Mouse (Mus musculus) gastrocnemius, adult 2 months (tissue): Measurements from ENCODE around the gene Ankle1. TPM values are rescaled to one million over a fixed set of nuclear protein-coding genes. Genes with fewer than 3 reads are reported as not detected.
A peak's percentile ranks its signal among the peaks of the same experiment; 100 is the strongest.

Experiments used
- DNase-seq: peaks from one replicate; pipeline ENCODE4 v3.0.0; 2022
- H3K27ac ChIP-seq: fragments of 200-600 bp; 2 replicates; pipeline ENCODE4 v1.8.1; 2022; ENCODE audit warnings: mild to moderate bottlenecking
- H3K4me3 ChIP-seq: fragments of 200-600 bp; 2 replicates; pipeline ENCODE4 v1.8.1; 2022; ENCODE audit warnings: mild to moderate bottlenecking, moderate library complexity
- CTCF ChIP-seq: fragments of 200-600 bp; IDR thresholded peaks from 2 replicates; pipeline ENCODE4 v1.8.1; 2022; ENCODE audit warnings: antibody characterized with exemption, mild to moderate bottlenecking, moderate library complexity
- intact Hi-C: fragments of 180-260 bp; cut with DNase I; formaldehyde crosslinking; loops from one replicate; pipeline ENCODE4 v1.15.1; 2025
- long read RNA-seq, 2 experiments: library from polyadenylated mRNA; stranded (forward); transcript quantifications; one replicate each; pipeline ENCODE4 v2.0.0; 2021
- total RNA-seq, 2 experiments: library from RNA; stranded (reverse); gene quantifications; 2 replicates each; pipeline ENCODE4 v1.2.3; 2021

Gene Ankle1
- not detected for total RNA-seq
- long read RNA-seq, experiment 1 = 0 reads
- long read RNA-seq, experiment 2 = 0 reads

GRCm38 (mm10) chr8:71405401-71406098, at the start of gene Ankle1:
TSS of gene Ankle1 (plus strand) at chr8:71406010.
- peak; percentile 94 for DNase-seq
- H3K27ac ChIP-seq = peak within 1 kb of the TSS; percentile 62
- H3K4me3 ChIP-seq = peak within 1 kb of the TSS; percentile 70
- intact Hi-C loops = loop anchor here (2.0 to 5.0 kb wide), 2 partner anchors 33 to 65 kb away; partner anchors contain the start of gene Ocel1
- peak; percentile 70 for TF ChIP-seq CTCF

DNA sequence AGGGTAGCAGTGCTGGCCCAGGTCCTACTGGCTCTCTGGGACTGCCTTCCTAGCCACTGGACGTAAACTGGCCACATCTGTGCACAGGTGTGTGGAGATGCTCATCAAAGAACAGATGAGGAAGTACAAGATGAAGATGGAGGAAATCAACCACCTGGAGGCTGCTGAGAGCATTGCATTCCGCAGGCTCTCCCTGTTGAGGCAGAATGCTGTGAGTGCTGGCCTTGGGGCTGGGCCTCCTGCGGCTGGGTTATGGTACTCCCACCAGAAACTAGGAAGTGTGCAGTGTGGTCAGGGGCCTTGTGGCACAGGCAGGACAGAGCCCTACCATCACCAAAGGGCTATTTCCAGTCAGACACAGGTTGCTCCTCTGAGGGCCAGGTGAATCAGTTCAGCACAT, 47.8 kb upstream of the Ankle1 start:
- DNase-seq = no peak
- no peak overlapping the region for H3K27ac ChIP-seq
- intact Hi-C loops = no loop called here
- TF ChIP-seq CTCF = no peak
- no peak overlapping the region for H3K4me3 ChIP-seq

- intact Hi-C loops = loop anchor here (2.0 kb wide), 1 partner anchor 94 kb away; the partner anchor contains the start of genes Haus8 and Myo9b
- peak; percentile 93 for DNase-seq
- H3K4me3 ChIP-seq = peak within 1 kb of the TSS; percentile 87
- no peak for TF ChIP-seq CTCF
- peak within 1 kb of the TSS; percentile 99 for H3K27ac ChIP-seq
These were observed 38.9 kb upstream of the Ankle1 start, which contains the start of gene Use1 for GRCm38 (mm10) chr8:71366771-71367528. TSS of gene Use1 (plus strand) at chr8:71366848.

- intact Hi-C loops = loop anchor here (2.0 kb wide), 1 partner anchor 95 kb away; the partner anchor contains the start of genes Haus8 and Myo9b
- TF ChIP-seq CTCF = no peak
- Histone ChIP-seq H3K27ac (peak overlapping the region; percentile 99), H3K4me3 (peak overlapping the region; percentile 87)
- peak; percentile 51 for DNase-seq
These were observed 38.2 kb upstream of the Ankle1 start for GRCm38 (mm10) chr8:71367529-71368176.

DNA sequence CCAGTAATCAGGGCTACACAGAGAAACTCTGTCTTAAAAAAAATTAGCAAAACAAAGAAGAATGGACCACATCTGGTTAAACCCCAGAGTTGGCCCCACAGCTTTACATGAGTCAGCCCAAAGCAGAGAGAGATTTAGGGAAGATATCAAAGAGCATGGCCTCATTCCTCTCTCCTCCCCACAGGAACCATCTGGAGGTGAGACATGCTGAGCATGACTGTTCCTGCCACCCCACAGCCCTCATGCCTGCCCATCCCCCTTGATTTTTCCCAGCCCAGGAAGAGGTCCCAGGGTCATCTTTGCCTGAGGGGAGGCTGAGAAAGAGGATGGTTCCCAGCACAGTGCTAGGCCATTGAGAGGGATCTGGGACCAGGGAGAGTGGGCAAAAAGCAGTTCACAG, 37.4 kb upstream of the Ankle1 start:
- TF ChIP-seq CTCF = no peak
- peak overlapping the region; percentile 87 for H3K4me3 ChIP-seq
- intact Hi-C loops = no loop called here
- DNase-seq = no peak
- peak overlapping the region; percentile 99 for H3K27ac ChIP-seq

- H3K4me3 ChIP-seq = no peak overlapping the region
- no peak for TF ChIP-seq CTCF
- no peak for DNase-seq
- peak overlapping the region; percentile 99 for H3K27ac ChIP-seq
- intact Hi-C loops = no loop called here
These were observed 36.6 kb upstream of the Ankle1 start for GRCm38 (mm10) chr8:71369040-71369718.

DNA sequence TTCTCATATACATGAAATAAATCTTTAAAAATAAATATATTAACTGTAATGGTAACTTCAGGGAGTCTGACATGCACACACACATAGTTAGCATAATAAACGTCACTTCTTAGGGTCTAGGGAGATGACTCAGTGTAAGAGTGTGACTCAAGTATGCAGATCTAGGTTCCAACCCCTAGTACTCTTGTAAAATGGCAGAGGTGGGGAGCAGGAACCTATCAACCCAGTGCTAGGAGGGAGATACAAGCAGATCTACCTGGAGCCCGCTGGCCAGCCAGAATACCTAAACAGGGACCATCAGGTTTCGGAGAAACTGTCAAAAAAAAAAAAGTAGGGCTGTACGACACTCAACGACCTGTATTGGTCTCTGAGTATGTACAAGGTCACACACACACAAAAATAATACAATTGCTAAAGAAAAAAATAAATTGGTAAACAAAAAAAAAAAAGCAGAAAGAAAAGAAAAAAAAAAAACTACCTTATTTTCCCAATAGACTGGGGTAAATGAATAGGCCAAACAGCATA, 35.0 kb upstream of the Ankle1 start:
- TF ChIP-seq CTCF = no peak
- intact Hi-C loops = loop anchor here (5.0 kb wide), 1 partner anchor 37 kb away; the partner anchor contains the start of gene Ankle1
- Histone ChIP-seq H3K27ac (peak overlapping the region; percentile 99), H3K4me3 (peak overlapping the region; percentile 95)
- no peak for DNase-seq

DNA sequence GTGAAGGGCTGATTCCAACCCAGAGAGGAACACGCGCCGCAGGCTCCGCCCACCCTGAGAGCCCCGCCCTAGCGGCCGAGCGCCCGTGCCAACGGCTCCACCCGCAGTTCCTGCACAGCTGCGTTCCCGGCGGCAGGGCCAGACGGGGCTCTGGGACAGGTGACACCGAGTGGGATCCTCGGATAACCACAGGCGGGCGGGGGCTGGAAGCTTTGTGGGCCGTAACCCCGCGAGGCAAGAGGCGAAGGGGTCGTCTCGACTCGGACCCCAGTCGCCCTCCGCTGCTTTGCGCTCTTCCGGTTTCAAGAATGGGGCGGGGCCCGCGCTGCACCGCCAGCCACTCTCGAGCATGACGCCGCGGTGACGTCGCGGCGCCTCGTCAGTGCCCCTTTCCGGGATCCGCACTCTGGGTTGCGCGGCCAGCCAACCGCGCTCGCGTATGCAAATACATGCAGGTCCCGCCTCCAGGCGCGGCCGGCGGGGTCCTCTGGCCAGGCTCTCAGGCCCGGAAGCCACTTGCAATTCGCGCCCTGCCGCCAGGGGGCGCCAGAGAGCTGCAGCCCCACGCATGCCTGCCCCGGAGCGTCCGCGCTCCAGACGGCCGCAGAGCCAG, 34.5 kb upstream of the Ankle1 start, which contains the start of gene Ocel1:
Ocel1 (plus strand) TSS at position 63 of the 613 bp plus-strand sequence.
- peak within 1 kb of the TSS; percentile 95 for H3K4me3 ChIP-seq
- peak; percentile 99 for DNase-seq
- H3K27ac ChIP-seq = peak within 1 kb of the TSS; percentile 99
- intact Hi-C loops = loop anchor here (5.0 kb wide), 1 partner anchor 36 kb away; the partner anchor contains the start of gene Ankle1
- TF ChIP-seq CTCF = no peak; the same call in 1 of the 2 replicates

DNA sequence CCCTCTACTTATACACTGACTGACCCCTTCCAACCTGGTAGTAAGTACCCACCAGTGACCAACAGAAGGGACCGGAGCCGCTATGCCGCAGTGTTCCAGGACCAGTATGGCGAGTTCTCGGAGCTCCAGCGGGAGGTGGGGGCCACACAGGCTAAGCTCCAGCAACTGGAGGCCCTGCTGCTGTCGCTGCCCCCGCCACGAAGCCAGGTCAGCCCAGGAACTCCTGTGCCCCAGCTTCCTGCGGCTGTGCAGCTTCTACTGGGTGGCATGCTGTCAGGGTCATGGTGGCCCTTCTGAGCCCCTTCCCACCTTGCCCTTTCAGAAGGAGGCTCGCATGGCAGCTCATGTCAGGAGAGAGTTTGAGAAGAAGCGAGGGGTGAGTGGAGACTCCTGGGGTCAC, 33.4 kb upstream of the Ankle1 start:
- no peak for TF ChIP-seq CTCF
- intact Hi-C loops = loop anchor here (5.0 kb wide), 1 partner anchor 35 kb away; the partner anchor contains the start of gene Ankle1
- Histone ChIP-seq H3K27ac (peak overlapping the region; percentile 8; the same call in 1 of the 2 replicates), H3K4me3 (no peak overlapping the region)
- DNase-seq = no peak

GRCm38 (mm10) chr8:71373000-71373399, 32.8 kb upstream of the Ankle1 start:
- intact Hi-C loops = loop anchor here (5.0 kb wide), 1 partner anchor 34 kb away; the partner anchor contains the start of gene Ankle1
- Histone ChIP-seq H3K27ac (no peak overlapping the region), H3K4me3 (no peak overlapping the region)
- no peak for TF ChIP-seq CTCF
- DNase-seq = no peak
